Mouse (Mus musculus): ENCODE data around the gene Olfr395. TPM values are rescaled to one million over a fixed set of nuclear protein-coding genes. Genes with fewer than 3 reads are reported as not detected.
"Not testable (repeated sequence)": the region's sequence is repeated elsewhere in the genome, so short reads cannot be mapped to it uniquely, and the experiment has no call there.

The Olfr395 gene
- not detected in 2 replicates for polyA plus RNA-seq (2016; fragmentation: Nextera tagmentation; extraction: Ambion mirVana)

GRCm38 (mm10) chr11:73909199-73909598 lies at the start of gene Olfr395:
Olfr395 (minus strand) TSS chr11:73909299.
- not testable (repeated sequence) for ATAC-seq (ENCODE audit: low FRiP score, low read depth); H3K27ac ChIP-seq; H3K9ac ChIP-seq; H3K4me1 ChIP-seq; H3K4me3 ChIP-seq; H3K9me3 ChIP-seq; H3K27me3 ChIP-seq (replicated peaks); H3K4me2 ChIP-seq (replicated peaks); H3K36me3 ChIP-seq
- 79% methylated on average over 4 of the region's 4 CpGs for WGBS

- Histone ChIP-seq H3K27ac (no peak within 1 kb of the TSS), H3K9ac (no peak within 1 kb of the TSS), H3K4me2 (replicated peaks) (no peak within 1 kb of the TSS), H3K4me1 (no peaks in the 10 kb centered on the region), H3K36me3 (no peaks in the 10 kb centered on the region), H3K9me3 (peaks cover 13% of the 10 kb centered on the region), H3K4me3 (no peak within 1 kb of the TSS), H3K27me3 (replicated peaks) (no peaks in the 10 kb centered on the region)
- no peak for ATAC-seq (ENCODE audit: low FRiP score, low read depth)
These were observed 27.3 kb upstream of the Olfr395 start, which contains the start of gene Olfr23 for GRCm38 (mm10) chr11:73936377-73936776. Olfr23 (plus strand) TSS chr11:73936677.

GRCm38 (mm10) chr11:73890671-73891070 lies 18.4 kb downstream of the Olfr395 start, which contains the start of gene Olfr394:
Olfr394 (minus strand) TSS chr11:73890771.
- Histone ChIP-seq H3K4me3 (no peak within 1 kb of the TSS), H3K27ac (no peak within 1 kb of the TSS), H3K27me3 (replicated peaks) (no peaks in the 10 kb centered on the region), H3K4me2 (replicated peaks) (no peak within 1 kb of the TSS), H3K9ac (no peak within 1 kb of the TSS), H3K9me3 (no peaks in the 10 kb centered on the region), H3K4me1 (no peaks in the 10 kb centered on the region), H3K36me3 (no peaks in the 10 kb centered on the region)
- ATAC-seq (ENCODE audit: low FRiP score, low read depth), result no peak
- 81% methylated on average over 1 of the region's 1 CpGs for WGBS

Other genes with a start within 250 kb of the Olfr395 start
- not detected in 2 replicates for gene Zfp735, start 220.5 kb downstream of the Olfr395 start, polyA plus RNA-seq (2016; fragmentation: Nextera tagmentation; extraction: Ambion mirVana)
- gene Olfr389, start 128.6 kb downstream of the Olfr395 start, polyA plus RNA-seq (2016; fragmentation: Nextera tagmentation; extraction: Ambion mirVana), result not detected in 2 replicates
- not detected in 2 replicates for gene Olfr390, start 126.3 kb downstream of the Olfr395 start, polyA plus RNA-seq (2016; fragmentation: Nextera tagmentation; extraction: Ambion mirVana)
- gene Olfr391-ps, start 106.2 kb downstream of the Olfr395 start, polyA plus RNA-seq (2016; fragmentation: Nextera tagmentation; extraction: Ambion mirVana), result not detected in 2 replicates
- not detected in 2 replicates for gene Olfr392, start 92.2 kb downstream of the Olfr395 start, polyA plus RNA-seq (2016; fragmentation: Nextera tagmentation; extraction: Ambion mirVana)
- not detected in 2 replicates for gene Olfr393, start 57.8 kb downstream of the Olfr395 start, polyA plus RNA-seq (2016; fragmentation: Nextera tagmentation; extraction: Ambion mirVana)
- gene Olfr394, start 18.5 kb downstream of the Olfr395 start, polyA plus RNA-seq (2016; fragmentation: Nextera tagmentation; extraction: Ambion mirVana), result not detected in 2 replicates
- not detected in 2 replicates for gene Olfr23, start 27.4 kb upstream of the Olfr395 start, polyA plus RNA-seq (2016; fragmentation: Nextera tagmentation; extraction: Ambion mirVana)
- gene Olfr397, start 51.5 kb upstream of the Olfr395 start, polyA plus RNA-seq (2016; fragmentation: Nextera tagmentation; extraction: Ambion mirVana), result not detected in 2 replicates
- not detected in 2 replicates for gene Olfr398, start 81.1 kb upstream of the Olfr395 start, polyA plus RNA-seq (2016; fragmentation: Nextera tagmentation; extraction: Ambion mirVana)
- not detected in 2 replicates for gene Olfr139, start 147.3 kb upstream of the Olfr395 start, polyA plus RNA-seq (2016; fragmentation: Nextera tagmentation; extraction: Ambion mirVana)
- not detected in 2 replicates for gene Olfr399, start 147.3 kb upstream of the Olfr395 start, polyA plus RNA-seq (2016; fragmentation: Nextera tagmentation; extraction: Ambion mirVana)
- not detected in 2 replicates for gene Zfp616, start 160.7 kb upstream of the Olfr395 start, polyA plus RNA-seq (2016; fragmentation: Nextera tagmentation; extraction: Ambion mirVana)
- gene Olfr401, start 204.4 kb upstream of the Olfr395 start, polyA plus RNA-seq (2016; fragmentation: Nextera tagmentation; extraction: Ambion mirVana), result not detected in 2 replicates
- not detected in 2 replicates for gene Olfr402, start 244.2 kb upstream of the Olfr395 start, polyA plus RNA-seq (2016; fragmentation: Nextera tagmentation; extraction: Ambion mirVana)